Mouse (Mus musculus) myocyte (in vitro differentiated cells): ENCODE data around the gene Rnf130. TPM values are rescaled to one million over a fixed set of nuclear protein-coding genes. Genes with fewer than 3 reads are reported as not detected.

Experiments
- H3K27me3 ChIP-seq: one replicate; pipeline ENCODE4 v1.6.1; 2011; ENCODE audit not compliant: control insufficient read depth, insufficient read depth, insufficient read length
- H3K36me3 ChIP-seq: one replicate; pipeline ENCODE4 v1.6.1; 2011; ENCODE audit not compliant: control insufficient read depth, insufficient read depth
- H3K4me2 ChIP-seq: one replicate; pipeline ENCODE4 v1.6.1; 2011; ENCODE audit warnings: low read depth, control low read depth
- H3K4me3 ChIP-seq: one replicate; pipeline ENCODE4 v1.5.1; 2011; ENCODE audit warnings: mild to moderate bottlenecking, control low read depth, moderate library complexity
- H3K79me2 ChIP-seq: one replicate; pipeline ENCODE4 v1.6.1; 2011; ENCODE audit not compliant: control insufficient read depth, insufficient read depth
- H3ac ChIP-seq: one replicate; pipeline ENCODE4 v1.6.1; 2011; ENCODE audit not compliant: control insufficient read depth, insufficient read length
- CEBPB ChIP-seq: IDR thresholded peaks from 2 replicates; pipeline ENCODE4 v1.6.1; 2011; ENCODE audit warnings: mild to moderate bottlenecking, moderate library complexity; ENCODE audit not compliant: poor library complexity, insufficient read depth, severe bottlenecking
- E2F4 ChIP-seq: IDR thresholded peaks from one replicate; pipeline ENCODE4 v1.6.1; 2011; ENCODE audit warnings: mild to moderate bottlenecking, control low read depth, moderate library complexity; ENCODE audit not compliant: insufficient read depth
- MAX ChIP-seq: IDR thresholded peaks from one replicate; pipeline ENCODE4 v1.6.1; 2011; ENCODE audit warnings: low read depth, mild to moderate bottlenecking, control low read depth
- MYOD1 ChIP-seq, 3 experiments: IDR thresholded peaks; one replicate each; pipeline ENCODE4 v1.6.1; 2011; ENCODE audit warnings: control low read depth in 2 of 3, low read depth in 2 of 3, mild to moderate bottlenecking in 2 of 3, moderate library complexity in 1 of 3; ENCODE audit not compliant: insufficient read length in 2 of 3, control insufficient read depth in 1 of 3
- MYOG ChIP-seq, 3 experiments: IDR thresholded peaks; one replicate each; pipeline ENCODE4 v1.6.1; 2011; ENCODE audit warnings: control low read depth in 2 of 3, low read depth in 2 of 3, mild to moderate bottlenecking in 2 of 3; ENCODE audit not compliant: insufficient read length in 2 of 3, control insufficient read depth in 1 of 3, insufficient read depth in 1 of 3
- POLR2A ChIP-seq: IDR thresholded peaks from one replicate; pipeline ENCODE4 v1.6.1; 2011; ENCODE audit warnings: low read depth, mild to moderate bottlenecking, control low read depth, moderate library complexity; ENCODE audit not compliant: insufficient read length
- POLR2AphosphoS2 ChIP-seq: IDR thresholded peaks from one replicate; pipeline ENCODE4 v1.6.1; 2011; ENCODE audit warnings: low read depth, control low read depth; ENCODE audit not compliant: insufficient read length
- REST ChIP-seq: IDR thresholded peaks from one replicate; pipeline ENCODE4 v1.6.1; 2011; ENCODE audit warnings: mild to moderate bottlenecking, control low read depth, moderate library complexity; ENCODE audit not compliant: insufficient read depth, insufficient read length
- SRF ChIP-seq: IDR thresholded peaks from one replicate; pipeline ENCODE4 v1.6.1; 2011; ENCODE audit warnings: low read depth; ENCODE audit not compliant: control insufficient read depth, insufficient read length
- TCF12 ChIP-seq: IDR thresholded peaks from one replicate; pipeline ENCODE4 v1.6.1; 2011; ENCODE audit warnings: mild to moderate bottlenecking, control low read depth; ENCODE audit not compliant: poor library complexity, insufficient read depth, severe bottlenecking
- TCF3 ChIP-seq: IDR thresholded peaks from one replicate; pipeline ENCODE4 v1.6.1; 2011; ENCODE audit warnings: low read depth, control low read depth; ENCODE audit not compliant: insufficient read length
- USF1 ChIP-seq: IDR thresholded peaks from one replicate; pipeline ENCODE4 v1.6.1; 2011; ENCODE audit warnings: low read depth, mild to moderate bottlenecking, control low read depth, moderate library complexity
- polyA plus RNA-seq: library from polyadenylated mRNA; unstranded; fragments of >200 nt; fragmentation: generic; extraction: Trizol; gene quantifications from one replicate; pipeline ENCODE4 v1.2.1, GENCODE M21; 2012; ENCODE audit warnings: missing spikeins

Gene Rnf130
- polyA plus RNA-seq, 1 experiment, result not detected

DNA sequence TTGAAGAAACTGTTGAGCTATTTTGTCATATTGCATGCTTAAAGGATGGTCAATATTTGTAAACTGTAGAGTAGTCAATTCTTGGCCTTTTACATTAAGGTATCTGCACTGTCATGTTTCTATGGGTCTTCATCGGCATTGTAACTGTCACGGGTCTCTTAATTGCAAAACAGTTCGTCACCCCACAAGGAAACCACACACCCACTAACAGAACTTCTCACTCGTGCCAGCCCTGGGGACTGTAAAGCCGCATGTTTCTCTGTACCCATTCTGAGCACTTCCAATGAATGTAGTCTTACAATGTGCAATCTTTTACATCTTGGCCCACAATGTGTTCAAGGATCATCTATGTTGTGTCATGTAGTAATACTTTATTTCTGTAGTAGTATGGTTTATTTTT is 80.1 kb downstream of the Rnf130 start:
- TF ChIP-seq SRF (no peak), POLR2AphosphoS2 (no peak), TCF12 (no peak), POLR2A (no peak), E2F4 (no peak), USF1 (no peak), REST (no peak), MYOG (IDR thresholded peaks at IDR 0.05; ENCODE audit: control insufficient read depth in 1 of 3, insufficient read depth in 1 of 3, insufficient read length in 2 of 3, low read depth in 2 of 3) (no peak), CEBPB (no peak), MYOD1 (IDR thresholded peaks at IDR 0.05; ENCODE audit: control insufficient read depth in 1 of 3, insufficient read length in 2 of 3, low read depth in 2 of 3) (no peak), MAX (no peak), TCF3 (no peak)
- Histone ChIP-seq H3K4me3 (no peak overlapping the region), H3K4me2 (no peak overlapping the region), H3K27me3 (peaks cover 35% of the 10 kb centered on the region), H3ac (no peak overlapping the region), H3K36me3 (no peaks in the 10 kb centered on the region), H3K79me2 (no peaks in the 10 kb centered on the region)

DNA sequence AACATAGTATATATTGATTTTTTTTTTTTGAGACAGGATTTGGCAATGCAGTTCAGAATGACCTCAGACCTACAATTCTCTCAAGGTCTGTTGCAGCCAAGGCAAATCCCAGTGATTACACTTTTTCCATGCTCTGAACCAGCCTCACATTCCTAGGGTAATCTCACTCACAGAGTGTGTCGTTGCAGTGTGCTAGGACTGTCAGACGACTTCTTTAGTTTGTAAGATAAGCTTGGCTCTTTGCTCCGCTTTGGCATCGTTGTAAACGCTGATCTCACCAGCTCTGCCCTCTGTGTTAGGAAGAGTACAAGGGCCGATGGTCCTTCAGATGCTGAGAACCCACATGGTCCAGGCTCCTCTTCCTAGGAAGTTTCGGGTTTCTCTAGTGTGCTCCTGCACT is 80.9 kb downstream of the Rnf130 start:
- H3K4me2 ChIP-seq, result no peak overlapping the region
- no peaks in the 10 kb centered on the region for H3K36me3 ChIP-seq
- H3ac ChIP-seq, result no peak overlapping the region
- no peaks in the 10 kb centered on the region for H3K79me2 ChIP-seq
- no peak for TF ChIP-seq MAX
- TF ChIP-seq POLR2A, result no peak
- no peak overlapping the region for H3K4me3 ChIP-seq
- H3K27me3 ChIP-seq, result peaks cover 39% of the 10 kb centered on the region

DNA sequence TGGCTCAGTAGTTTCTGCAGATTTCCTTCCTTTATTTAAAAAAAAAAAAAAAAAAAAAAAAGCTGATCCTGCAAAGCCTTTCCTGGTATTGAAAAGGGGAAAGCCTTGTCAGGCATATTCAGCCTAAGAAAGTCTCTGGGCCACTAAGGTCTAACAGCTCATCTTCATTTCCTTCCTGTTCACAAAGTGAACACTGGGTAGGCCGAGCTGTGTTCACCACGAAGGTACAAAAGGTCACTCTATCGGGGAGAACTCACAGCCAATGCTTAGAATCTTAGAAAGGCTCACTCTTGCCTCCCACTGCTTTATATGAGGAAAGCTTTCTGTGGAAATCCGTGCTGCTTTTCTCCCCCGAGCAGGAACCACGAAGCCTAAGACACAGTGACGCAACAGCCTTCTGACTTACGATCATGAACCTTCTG is 83.7 kb downstream of the Rnf130 start:
- TF ChIP-seq USF1 (no peak), TCF3 (no peak), MAX (no peak), POLR2A (no peak), CEBPB (no peak), TCF12 (no peak), POLR2AphosphoS2 (no peak), MYOG (IDR thresholded peaks at IDR 0.05; ENCODE audit: control insufficient read depth in 1 of 3, insufficient read depth in 1 of 3, insufficient read length in 2 of 3, low read depth in 2 of 3) (no peak), MYOD1 (IDR thresholded peaks at IDR 0.05; ENCODE audit: control insufficient read depth in 1 of 3, insufficient read length in 2 of 3, low read depth in 2 of 3) (no peak), E2F4 (no peak), SRF (no peak), REST (no peak)
- peaks cover 52% of the 10 kb centered on the region for H3K27me3 ChIP-seq

DNA sequence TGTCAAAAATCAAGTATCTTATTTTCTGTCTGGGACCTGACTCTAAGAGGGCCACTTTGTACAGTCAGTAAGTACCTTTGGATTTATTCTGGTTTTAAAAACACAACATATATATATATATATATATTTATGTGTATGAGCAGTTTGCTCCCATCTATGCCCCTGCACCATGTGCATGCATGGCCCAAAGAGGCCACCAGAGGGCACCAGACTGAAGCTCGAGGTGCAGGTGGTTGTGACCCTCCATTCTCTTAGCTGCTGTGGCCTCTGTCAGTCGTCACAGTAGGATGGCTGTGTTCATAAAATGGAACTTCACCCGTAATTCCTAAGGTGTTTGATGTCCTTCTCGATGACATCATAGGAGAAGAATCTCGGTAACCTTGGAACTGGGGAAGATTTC is 89.2 kb downstream of the Rnf130 start:
- H3K79me2 ChIP-seq, result no peaks in the 10 kb centered on the region
- TF ChIP-seq USF1 (no peak), MYOG (IDR thresholded peaks at IDR 0.05; ENCODE audit: control insufficient read depth in 1 of 3, insufficient read depth in 1 of 3, insufficient read length in 2 of 3, low read depth in 2 of 3) (no peak), E2F4 (no peak), TCF3 (no peak), MAX (no peak), POLR2A (no peak), CEBPB (no peak), MYOD1 (IDR thresholded peaks at IDR 0.05; ENCODE audit: control insufficient read depth in 1 of 3, insufficient read length in 2 of 3, low read depth in 2 of 3) (no peak), TCF12 (no peak), POLR2AphosphoS2 (no peak), SRF (no peak), REST (no peak)
- H3K4me3 ChIP-seq, result no peak overlapping the region
- H3K4me2 ChIP-seq, result no peak overlapping the region
- H3K27me3 ChIP-seq, result peaks cover 25% of the 10 kb centered on the region
- no peak overlapping the region for H3ac ChIP-seq
- H3K36me3 ChIP-seq, result no peaks in the 10 kb centered on the region

More for the DNA sequence above, 83.7 kb downstream of the Rnf130 start:
- Histone ChIP-seq H3K4me3 (no peak overlapping the region), H3K79me2 (no peaks in the 10 kb centered on the region), H3K4me2 (no peak overlapping the region), H3ac (no peak overlapping the region), H3K36me3 (no peaks in the 10 kb centered on the region)

DNA sequence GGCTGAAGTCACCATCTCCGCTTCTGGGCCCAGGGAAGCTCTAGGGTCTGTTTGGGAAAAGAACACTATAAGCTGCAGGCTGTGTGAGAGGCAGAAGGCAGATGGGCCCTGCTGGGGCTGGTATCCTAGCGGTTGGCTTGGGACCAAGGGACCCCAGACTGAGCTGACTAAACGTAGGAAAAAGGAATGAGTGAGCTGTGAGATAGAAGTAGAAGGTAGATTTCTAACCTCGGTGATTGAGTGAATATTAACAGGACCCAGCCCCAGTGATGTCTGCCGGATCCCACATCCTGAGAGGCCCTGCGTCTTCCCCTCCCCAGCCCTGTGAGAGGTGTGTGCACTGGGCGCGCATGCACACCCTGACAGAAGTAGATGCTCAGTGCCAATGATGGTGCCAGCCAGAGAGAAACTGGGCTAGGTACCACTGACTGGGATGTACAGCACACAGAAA is 97.5 kb downstream of the Rnf130 start:
- peaks cover 55% of the 10 kb centered on the region for H3K27me3 ChIP-seq
- H3K4me3 ChIP-seq, result no peak overlapping the region
- H3K4me2 ChIP-seq, result no peak overlapping the region
- no peaks in the 10 kb centered on the region for H3K36me3 ChIP-seq
- TF ChIP-seq E2F4 (no peak), MAX (no peak), POLR2AphosphoS2 (no peak), MYOD1 (IDR thresholded peaks at IDR 0.05; ENCODE audit: control insufficient read depth in 1 of 3, insufficient read length in 2 of 3, low read depth in 2 of 3) (no peak), REST (no peak), TCF3 (no peak), TCF12 (no peak), SRF (no peak)
- no peak overlapping the region for H3ac ChIP-seq
- H3K79me2 ChIP-seq, result no peaks in the 10 kb centered on the region
